Mouse (Mus musculus) cerebellum, adult 9-10 months (tissue): ENCODE measurements around the gene Gm28363.
"Not testable (repeated sequence)": the region's sequence is repeated elsewhere in the genome, so short reads cannot be mapped to it uniquely, and the experiment has no call there.

Experiments used
- DNase-seq: peaks from one replicate; pipeline ENCODE4 v3.0.0; 2022

Gm28363 gene

GRCm38 (mm10) chr1:117696831-117697230 lies at the start of gene Gm28363:
Gene Gm28363, plus strand, starts transcription at chr1:117697131.
- DNase-seq, result not testable (repeated sequence)

- DNase-seq, result not testable (repeated sequence)
Measured at GRCm38 (mm10) chr1:117650236-117650635, 46.7 kb upstream of the Gm28363 start.
